Mouse (Mus musculus): ENCODE data around the gene Adam1b. TPM values are rescaled to one million over a fixed set of nuclear protein-coding genes. Genes with fewer than 3 reads are reported as not detected.

The Adam1b gene
- polyA plus RNA-seq, 1 experiment: not detected

DNA sequence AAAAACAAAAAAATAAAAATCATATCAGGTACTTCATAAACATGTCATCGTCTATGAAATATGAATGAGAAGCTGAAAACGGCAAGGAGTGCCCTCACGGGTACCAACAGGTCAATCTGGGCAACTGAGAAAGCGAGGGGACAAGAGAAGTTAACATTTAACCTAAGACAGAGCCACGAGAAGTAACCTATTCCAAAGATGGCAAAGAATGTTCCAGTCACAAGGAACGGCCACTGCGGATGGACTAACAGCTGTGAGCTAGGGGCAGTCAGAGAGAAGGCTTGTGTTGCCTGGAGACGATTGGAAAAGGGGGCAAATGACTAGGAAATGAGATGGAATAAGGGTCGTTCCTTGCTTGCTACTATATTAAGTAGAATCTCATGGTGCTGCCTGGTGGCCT is 52.8 kb downstream of the Adam1b start:
- Histone ChIP-seq H3K27me3 (ENCODE audit: control insufficient read depth, insufficient read depth, low read length) (no peaks in the 10 kb centered on the region), H3K4me3 (ENCODE audit: control insufficient read depth, insufficient read depth, low read length) (no peak overlapping the region), H3K36me3 (ENCODE audit: control insufficient read depth, insufficient read depth, low read length) (peaks cover 19% of the 10 kb centered on the region), H3K27ac (ENCODE audit: control insufficient read depth, insufficient read depth, low read length) (no peak overlapping the region), H3K4me1 (replicated peaks; ENCODE audit: control insufficient read depth, insufficient read depth, low read length) (peaks cover 13% of the 10 kb centered on the region)
- TF ChIP-seq CTCF (IDR thresholded peaks at IDR 0.05; ENCODE audit: borderline replicate concordance, control insufficient read depth, extremely low read depth, insufficient read depth, low read length, poor library complexity) (no peak), POLR2A (IDR thresholded peaks at IDR 0.05; ENCODE audit: control insufficient read depth, extremely low read depth, insufficient read depth, low read length, poor library complexity) (no peak)
- WGBS: 91% methylated on average over 9 of the region's 9 CpGs
- DNase-seq: no peak

Other genes with a start within 250 kb of the Adam1b start
- gene Trafd1, start 117.8 kb downstream of the Adam1b start, polyA plus RNA-seq (2012; rRNA removed): 95.3 and 117 TPM in 2 replicates
- gene Naa25, start 105.5 kb downstream of the Adam1b start, polyA plus RNA-seq (2012; rRNA removed): 14.4 and 15.3 TPM in 2 replicates
- gene Tmem116, start 51.5 kb downstream of the Adam1b start, polyA plus RNA-seq (2012; rRNA removed): 1.8 and 5.0 TPM in 2 replicates
- 45.1 and 52.7 TPM in 2 replicates for gene Erp29, start 50.9 kb downstream of the Adam1b start, polyA plus RNA-seq (2012; rRNA removed)
- 4.0 and 6.8 TPM in 2 replicates for gene Adam1a, start 42.0 kb upstream of the Adam1b start, polyA plus RNA-seq (2012; rRNA removed)
- not detected in 2 replicates for gene Gm42878, start 42.0 kb upstream of the Adam1b start, polyA plus RNA-seq (2012; rRNA removed)
- 38.7 and 49.3 TPM in 2 replicates for gene Mapkapk5, start 42.5 kb upstream of the Adam1b start, polyA plus RNA-seq (2012; rRNA removed)
- gene Aldh2, start 90.4 kb upstream of the Adam1b start, polyA plus RNA-seq (2012; rRNA removed): 203 and 217 TPM in 2 replicates
- 3.9 and 8.8 TPM in 2 replicates for gene Acad12, start 115.5 kb upstream of the Adam1b start, polyA plus RNA-seq (2012; rRNA removed)
- 7.2 and 8.2 TPM in 2 replicates for gene Acad10, start 157.1 kb upstream of the Adam1b start, polyA plus RNA-seq (2012; rRNA removed)
- gene Brap, start 157.1 kb upstream of the Adam1b start, polyA plus RNA-seq (2012; rRNA removed): 38.7 and 46.9 TPM in 2 replicates
- 205 and 216 TPM in 2 replicates for gene Atxn2, start 207.9 kb upstream of the Adam1b start, polyA plus RNA-seq (2012; rRNA removed)